Mouse (Mus musculus) embryo, embryonic 11 days (tissue): ENCODE results near the gene Tfpi.
"Not testable (repeated sequence)": the region's sequence is repeated elsewhere in the genome, so short reads cannot be mapped to it uniquely, and the experiment has no call there.

Source experiments
- DNase-seq: peaks from one replicate; pipeline ENCODE4 v3.0.0-alpha.2; 2015

Gene Tfpi

GRCm38 (mm10) chr2:84473941-84474530 lies 2.5 kb downstream of the Tfpi start:
- no peak for DNase-seq

GRCm38 (mm10) chr2:84467391-84467790 lies 9.2 kb downstream of the Tfpi start:
- no peak for DNase-seq

- peak; percentile 62 for DNase-seq
Measured at GRCm38 (mm10) chr2:84464956-84465355, 11.6 kb downstream of the Tfpi start.

- no peak for DNase-seq
Measured at GRCm38 (mm10) chr2:84462411-84462810, 14.2 kb downstream of the Tfpi start.

GRCm38 (mm10) chr2:84459651-84460177 lies 16.9 kb downstream of the Tfpi start:
- DNase-seq, result no peak

- DNase-seq, result no peak
Measured at GRCm38 (mm10) chr2:84457221-84457620, 19.4 kb downstream of the Tfpi start.

GRCm38 (mm10) chr2:84455236-84455799 lies 21.3 kb downstream of the Tfpi start:
- peak; percentile 80 for DNase-seq

GRCm38 (mm10) chr2:84454551-84455235 lies 21.9 kb downstream of the Tfpi start:
- no peak for DNase-seq

- DNase-seq, result peak; percentile 82
Measured at GRCm38 (mm10) chr2:84454051-84454450, 22.5 kb downstream of the Tfpi start.

GRCm38 (mm10) chr2:84445499-84445898 lies 31.1 kb downstream of the Tfpi start:
- DNase-seq, result no peak

- no peak for DNase-seq
Measured at GRCm38 (mm10) chr2:84441940-84442339, 34.6 kb downstream of the Tfpi start.

GRCm38 (mm10) chr2:84429724-84430123 lies 46.9 kb downstream of the Tfpi start:
- peak; percentile 79 for DNase-seq

- DNase-seq, result no peak
Measured at GRCm38 (mm10) chr2:84428836-84429235, 47.7 kb downstream of the Tfpi start.

- DNase-seq, result no peak
Measured at GRCm38 (mm10) chr2:84426531-84426930, 50.0 kb downstream of the Tfpi start.

- DNase-seq, result peak; percentile 88
Measured at GRCm38 (mm10) chr2:84425138-84425537, 51.4 kb downstream of the Tfpi start, which contains the start of gene Calcrl. TSS of gene Calcrl (minus strand) at chr2:84425411.

- DNase-seq, result no peak
Measured at GRCm38 (mm10) chr2:84416501-84416900, 60.1 kb downstream of the Tfpi start.

- no peak for DNase-seq
Measured at GRCm38 (mm10) chr2:84409796-84410592, 66.6 kb downstream of the Tfpi start.

- DNase-seq, result no peak
Measured at GRCm38 (mm10) chr2:84404834-84405233, 71.7 kb downstream of the Tfpi start.

GRCm38 (mm10) chr2:84402713-84403112 lies 73.9 kb downstream of the Tfpi start:
- DNase-seq, result no peak

- DNase-seq, result no peak
Measured at GRCm38 (mm10) chr2:84396557-84396956, 80.0 kb downstream of the Tfpi start.

GRCm38 (mm10) chr2:84393236-84393635 lies 83.3 kb downstream of the Tfpi start:
- no peak for DNase-seq

GRCm38 (mm10) chr2:84389075-84389474 lies 87.5 kb downstream of the Tfpi start:
- no peak for DNase-seq

- not testable (repeated sequence) for DNase-seq
Measured at GRCm38 (mm10) chr2:84388537-84388936, 88.0 kb downstream of the Tfpi start.
